Mouse (Mus musculus) layer of hippocampus, adult 2 months (tissue): ENCODE measurements around the gene Ywhaq. TPM values are rescaled to one million over a fixed set of nuclear protein-coding genes. Genes with fewer than 3 reads are reported as not detected.
"Not testable (repeated sequence)": the region's sequence is repeated elsewhere in the genome, so short reads cannot be mapped to it uniquely, and the experiment has no call there.

Experiments used
- DNase-seq, 2 experiments: peaks; one replicate each; pipeline ENCODE4 v3.0.0; 2022; ENCODE audit warnings: low spot score in 2 of 2
- H3K27ac ChIP-seq: fragments of 200-600 bp; 2 replicates; pipeline ENCODE4 v1.8.1; 2022
- H3K4me3 ChIP-seq: fragments of 200-600 bp; 2 replicates; pipeline ENCODE4 v1.8.1; 2022; ENCODE audit warnings: mild to moderate bottlenecking
- CTCF ChIP-seq: fragments of 200-600 bp; conservative IDR thresholded peaks from 2 replicates; pipeline ENCODE4 v1.8.1; 2022; ENCODE audit warnings: antibody characterized with exemption, mild to moderate bottlenecking, moderate library complexity
- total RNA-seq, 2 experiments: library from RNA; stranded (reverse); gene quantifications; 2 replicates each; pipeline ENCODE4 v1.2.3; 2021

Ywhaq gene
- total RNA-seq, 2 experiments from 2014 or later = 444 to 448 TPM

GRCm38 (mm10) chr12:21431950-21432349 is 14.5 kb upstream of the Ywhaq start:
- no peak for TF ChIP-seq CTCF
- no peak overlapping the region for H3K27ac ChIP-seq
- no peak for DNase-seq
- no peak overlapping the region for H3K4me3 ChIP-seq

GRCm38 (mm10) chr12:21431039-21431438 is 13.6 kb upstream of the Ywhaq start:
- Histone ChIP-seq H3K4me3 (no peak overlapping the region), H3K27ac (no peak overlapping the region)
- DNase-seq = no peak
- peak; percentile 53 for TF ChIP-seq CTCF

GRCm38 (mm10) chr12:21430140-21430539 is 12.7 kb upstream of the Ywhaq start:
- DNase-seq = no peak
- TF ChIP-seq CTCF = no peak
- Histone ChIP-seq H3K4me3 (no peak overlapping the region), H3K27ac (no peak overlapping the region)

- TF ChIP-seq CTCF = no peak
- Histone ChIP-seq H3K4me3 (no peak overlapping the region), H3K27ac (no peak overlapping the region)
- DNase-seq = no peak
Measured at GRCm38 (mm10) chr12:21429021-21429420, 11.6 kb upstream of the Ywhaq start.

DNA sequence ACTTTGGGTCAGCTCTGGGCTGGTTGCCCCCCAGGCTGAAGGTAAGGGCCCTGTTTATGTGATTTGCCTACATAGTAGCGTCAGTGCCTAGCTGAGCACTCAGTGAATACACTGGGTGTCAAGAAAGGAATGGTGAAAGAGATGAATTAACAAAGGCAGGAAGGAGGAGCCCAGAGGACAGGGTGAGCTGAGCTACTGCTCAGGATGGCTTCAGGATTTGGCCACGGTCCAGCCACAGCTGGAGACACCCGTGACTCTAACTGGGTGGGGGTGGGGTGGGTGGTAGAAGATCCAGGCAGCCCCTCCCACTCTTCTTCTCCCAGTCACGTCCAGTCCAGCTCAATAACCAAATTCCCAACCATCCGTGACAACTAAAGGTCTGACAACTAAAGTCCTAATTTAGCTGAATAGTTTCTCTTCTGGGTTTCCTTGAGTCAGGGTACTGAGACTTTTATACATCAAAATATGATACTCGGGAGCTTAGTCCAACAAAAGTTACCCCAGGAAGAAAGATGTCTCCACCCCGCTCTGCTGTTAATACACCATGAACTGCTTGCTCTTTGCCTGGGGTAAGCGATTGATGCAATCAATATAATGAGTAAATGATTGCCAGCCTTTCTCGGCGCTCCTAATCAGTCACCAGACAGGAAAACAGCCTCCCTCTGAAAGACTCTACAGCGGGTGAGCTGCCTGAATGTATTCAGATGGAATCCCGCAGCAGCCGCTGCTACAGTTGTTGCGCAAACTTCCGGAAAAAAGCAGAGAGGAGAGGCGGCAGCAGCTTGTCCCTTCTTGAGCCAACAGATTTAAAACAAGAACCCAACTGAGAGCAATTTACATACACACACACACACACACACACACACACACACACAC is 8.9 kb upstream of the Ywhaq start:
- Histone ChIP-seq H3K27ac (peak overlapping the region; percentile 81), H3K4me3 (no peak overlapping the region; the same call in 1 of the 2 replicates)
- no peak for DNase-seq
- TF ChIP-seq CTCF = no peak

DNA sequence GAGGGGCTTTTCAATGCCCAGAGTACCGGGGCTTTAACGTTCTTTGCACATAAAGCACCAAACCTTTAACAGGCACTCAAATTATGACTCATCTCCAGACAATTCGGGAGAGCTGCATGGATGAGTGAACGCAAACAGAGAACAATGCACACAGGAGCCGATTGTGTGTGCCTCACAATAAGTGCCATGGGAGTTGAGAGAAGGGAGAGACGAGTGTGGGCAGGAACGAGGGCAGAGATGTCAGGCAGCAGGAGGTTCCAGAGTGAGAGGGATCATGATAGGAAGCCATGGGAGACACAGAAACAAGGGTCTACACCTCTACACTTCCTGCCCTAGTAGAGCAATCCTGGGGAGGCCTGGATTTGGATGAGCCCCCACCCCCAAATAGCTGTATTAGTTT is 7.2 kb upstream of the Ywhaq start:
- TF ChIP-seq CTCF = no peak
- H3K4me3 ChIP-seq = no peak overlapping the region
- DNase-seq = no peak
- H3K27ac ChIP-seq = peak overlapping the region; percentile 78

- Histone ChIP-seq H3K4me3 (peak overlapping the region; percentile 77), H3K27ac (peak overlapping the region; percentile 93)
- peak in 1 of 2 experiments; percentile 28 for DNase-seq
- TF ChIP-seq CTCF = no peak
Measured at GRCm38 (mm10) chr12:21418621-21419131, 1.2 kb upstream of the Ywhaq start.

DNA sequence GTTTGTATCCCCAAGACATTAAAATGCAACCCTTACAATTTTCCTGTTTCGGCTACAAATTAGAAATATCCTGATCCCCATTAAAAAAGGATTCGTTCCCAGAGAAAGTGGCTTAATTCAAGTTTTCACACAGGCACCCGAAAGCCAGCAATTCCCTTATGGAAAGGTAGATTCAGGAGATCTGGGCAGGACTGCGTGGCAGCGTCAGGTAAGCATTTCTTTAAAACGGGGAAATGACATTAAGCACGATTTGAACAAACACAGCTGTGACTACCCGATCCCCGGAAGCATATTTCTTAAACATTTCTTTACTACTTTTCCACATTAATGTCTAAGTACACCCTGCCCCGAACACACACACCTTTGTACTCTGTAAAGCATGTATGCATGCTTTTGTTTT is 646 bp upstream of the Ywhaq start:
- DNase-seq = no peak
- H3K4me3 ChIP-seq = peak overlapping the region; percentile 77
- TF ChIP-seq CTCF = no peak
- peak overlapping the region; percentile 93 for H3K27ac ChIP-seq

DNA sequence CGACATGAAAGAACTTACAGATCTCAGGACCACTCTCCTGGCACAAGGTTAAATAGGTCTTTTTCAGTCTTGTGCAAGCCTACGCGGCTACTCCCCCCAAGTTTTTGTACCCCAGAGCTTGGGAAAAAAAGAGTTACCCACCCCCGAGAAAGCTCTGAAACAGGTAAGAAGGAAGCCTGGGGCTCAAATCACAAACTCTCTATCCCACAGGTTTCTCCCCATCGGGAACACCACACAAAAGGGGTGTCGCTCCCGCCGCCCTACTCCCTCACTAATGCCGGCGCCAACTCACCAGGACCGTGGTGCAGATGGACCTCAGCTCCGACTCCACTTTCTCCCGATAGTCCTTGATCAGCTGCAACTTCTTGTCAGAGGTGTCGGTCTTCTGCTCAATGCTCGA is 931 bp downstream of the Ywhaq start:
- no peak for TF ChIP-seq CTCF
- peak overlapping the region; percentile 84 for H3K27ac ChIP-seq
- DNase-seq = no peak

DNA sequence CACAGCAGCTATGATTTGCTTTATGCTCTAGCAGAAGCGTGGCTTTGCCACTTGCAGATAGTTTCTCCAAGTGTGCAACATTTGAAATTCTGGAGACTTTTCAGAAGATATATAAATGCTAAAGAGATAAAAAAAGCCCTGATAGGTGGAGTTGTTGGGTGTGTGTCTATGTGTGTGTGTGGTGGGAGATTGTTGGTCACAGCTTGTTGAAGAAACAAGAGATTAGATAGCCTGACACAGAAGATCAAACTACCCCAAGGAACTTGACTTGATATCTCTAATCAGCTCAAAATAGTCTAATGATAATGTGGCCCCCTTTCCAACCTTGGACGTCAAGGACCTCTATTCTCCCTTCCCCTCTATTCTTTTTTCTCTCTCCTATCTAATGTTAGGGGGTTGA is 6.8 kb downstream of the Ywhaq start:
- Histone ChIP-seq H3K27ac (no peak overlapping the region), H3K4me3 (no peak overlapping the region)
- no peak for DNase-seq
- TF ChIP-seq CTCF = no peak

More for the DNA sequence above, 931 bp downstream of the Ywhaq start:
- H3K4me3 ChIP-seq = peak overlapping the region; percentile 77

GRCm38 (mm10) chr12:21409651-21410050 is 7.8 kb downstream of the Ywhaq start:
- Histone ChIP-seq H3K27ac (no peak overlapping the region), H3K4me3 (no peak overlapping the region)
- no peak for TF ChIP-seq CTCF
- no peak for DNase-seq

GRCm38 (mm10) chr12:21408789-21409367 is 8.6 kb downstream of the Ywhaq start:
- DNase-seq = no peak
- TF ChIP-seq CTCF = no peak
- Histone ChIP-seq H3K27ac (no peak overlapping the region), H3K4me3 (no peak overlapping the region)

GRCm38 (mm10) chr12:21402771-21403170 is 14.7 kb downstream of the Ywhaq start:
- DNase-seq = no peak
- Histone ChIP-seq H3K4me3 (no peak overlapping the region), H3K27ac (no peak overlapping the region)
- no peak for TF ChIP-seq CTCF

DNA sequence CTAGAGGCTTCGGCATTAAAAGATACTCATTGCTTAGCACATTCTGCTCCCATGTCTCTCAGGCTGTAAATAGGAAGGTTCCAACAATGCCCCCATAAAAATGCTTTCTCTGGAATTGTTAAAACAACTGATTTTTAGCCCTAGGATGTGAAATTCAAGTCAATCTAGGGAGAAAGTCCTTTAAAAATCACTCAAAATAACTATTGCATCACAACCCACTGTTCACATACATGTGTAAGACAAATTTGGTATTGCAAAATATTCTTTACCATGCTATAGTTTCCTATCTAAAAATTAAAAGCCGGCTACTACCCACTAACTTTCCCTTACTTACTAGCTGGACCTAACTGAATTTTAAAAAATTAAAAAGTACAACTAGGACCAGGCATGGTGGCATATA is 31.2 kb downstream of the Ywhaq start:
- no peak overlapping the region for H3K27ac ChIP-seq
- no peak for DNase-seq
- H3K4me3 ChIP-seq = no peak overlapping the region
- no peak for TF ChIP-seq CTCF

- H3K27ac ChIP-seq, DNase-seq, H3K4me3 ChIP-seq: not testable (repeated sequence)
Measured at GRCm38 (mm10) chr12:21378765-21379346, 38.6 kb downstream of the Ywhaq start.
